Mouse (Mus musculus) cortical plate, adult 2 months (tissue): ENCODE data around the gene Trim31.

Experiments used
- CTCF ChIP-seq: fragments of 200-500 bp; IDR thresholded peaks from 2 replicates; pipeline ENCODE4 v1.5.1; 2011; ENCODE audit warnings: mild to moderate bottlenecking, control low read depth, low read length; ENCODE audit not compliant: insufficient read depth; ENCODE audit errors: extremely low read depth
- POLR2A ChIP-seq: fragments of 200-500 bp; IDR thresholded peaks from 2 replicates; pipeline ENCODE4 v1.6.1; 2011; ENCODE audit warnings: mild to moderate bottlenecking, low read length, control low read depth; ENCODE audit not compliant: insufficient read depth; ENCODE audit errors: extremely low read depth

- no peak for TF ChIP-seq CTCF
- TF ChIP-seq POLR2A = no peak
These were observed 39.7 kb upstream of the Trim31 start for GRCm38 (mm10) chr17:36858181-36858580.
